Mouse (Mus musculus) splenic B cell, adult 2 months (primary cell): ENCODE data around the gene Vgll4.

Experiments used
- DNase-seq: peaks from one replicate; pipeline ENCODE4 v3.0.0-alpha.2; 2011; ENCODE audit warnings: low read depth, low spot score
- H3K27me3 ChIP-seq: 2 replicates; pipeline ENCODE4 v1.6.1; 2012; ENCODE audit warnings: mild to moderate bottlenecking, low read length, moderate library complexity, mixed read lengths; ENCODE audit not compliant: control insufficient read depth, poor library complexity, insufficient read depth, severe bottlenecking
- H3K36me3 ChIP-seq: 2 replicates; pipeline ENCODE4 v1.6.1; 2012; ENCODE audit warnings: mild to moderate bottlenecking, low read length, moderate library complexity, mixed read lengths; ENCODE audit not compliant: control insufficient read depth, poor library complexity, insufficient read depth, severe bottlenecking

Vgll4 gene

GRCm38 (mm10) chr6:114993659-114994058 lies 23.9 kb upstream of the Vgll4 start:
- DNase-seq: no peak
- H3K27me3 ChIP-seq: no peaks in the 10 kb centered on the region
- no peaks in the 10 kb centered on the region for H3K36me3 ChIP-seq

- no peaks in the 10 kb centered on the region for H3K27me3 ChIP-seq
- peak; percentile 25 for DNase-seq
- H3K36me3 ChIP-seq: no peaks in the 10 kb centered on the region
Measured at GRCm38 (mm10) chr6:114991909-114992308, 22.1 kb upstream of the Vgll4 start.

- DNase-seq: peak; percentile 49
- H3K36me3 ChIP-seq: no peaks in the 10 kb centered on the region
- H3K27me3 ChIP-seq: no peaks in the 10 kb centered on the region
Measured at GRCm38 (mm10) chr6:114988619-114988980, 18.8 kb upstream of the Vgll4 start.

GRCm38 (mm10) chr6:114987966-114988618 lies 18.3 kb upstream of the Vgll4 start:
- Histone ChIP-seq H3K27me3 (no peaks in the 10 kb centered on the region), H3K36me3 (no peaks in the 10 kb centered on the region)
- DNase-seq: peak; percentile 15

- no peak for DNase-seq
- no peaks in the 10 kb centered on the region for H3K36me3 ChIP-seq
- H3K27me3 ChIP-seq: no peaks in the 10 kb centered on the region
Measured at GRCm38 (mm10) chr6:114982671-114983070, 12.9 kb upstream of the Vgll4 start.

GRCm38 (mm10) chr6:114979715-114980114 lies 9.9 kb upstream of the Vgll4 start:
- no peaks in the 10 kb centered on the region for H3K27me3 ChIP-seq
- DNase-seq: no peak
- H3K36me3 ChIP-seq: no peaks in the 10 kb centered on the region

- H3K36me3 ChIP-seq: no peaks in the 10 kb centered on the region
- H3K27me3 ChIP-seq: no peaks in the 10 kb centered on the region
- DNase-seq: no peak
Measured at GRCm38 (mm10) chr6:114976915-114977419, 7.2 kb upstream of the Vgll4 start.

GRCm38 (mm10) chr6:114974331-114974730 lies 4.5 kb upstream of the Vgll4 start:
- Histone ChIP-seq H3K27me3 (no peaks in the 10 kb centered on the region), H3K36me3 (no peaks in the 10 kb centered on the region)
- no peak for DNase-seq

- H3K27me3 ChIP-seq: no peaks in the 10 kb centered on the region
- DNase-seq: peak; percentile 24
- no peaks in the 10 kb centered on the region for H3K36me3 ChIP-seq
Measured at GRCm38 (mm10) chr6:114972988-114973387, 3.2 kb upstream of the Vgll4 start.

- peak; percentile 52 for DNase-seq
- H3K27me3 ChIP-seq: no peaks in the 10 kb centered on the region
- no peaks in the 10 kb centered on the region for H3K36me3 ChIP-seq
Measured at GRCm38 (mm10) chr6:114970895-114971294, 1.1 kb upstream of the Vgll4 start.

GRCm38 (mm10) chr6:114970386-114970785 lies 592 bp upstream of the Vgll4 start:
- H3K27me3 ChIP-seq: no peaks in the 10 kb centered on the region
- H3K36me3 ChIP-seq: no peaks in the 10 kb centered on the region
- peak; percentile 10 for DNase-seq

GRCm38 (mm10) chr6:114968361-114969212 lies 1.2 kb downstream of the Vgll4 start:
- peak; percentile 37 for DNase-seq
- Histone ChIP-seq H3K27me3 (no peaks in the 10 kb centered on the region), H3K36me3 (no peaks in the 10 kb centered on the region)

GRCm38 (mm10) chr6:114967623-114968022 lies 2.2 kb downstream of the Vgll4 start:
- Histone ChIP-seq H3K27me3 (no peaks in the 10 kb centered on the region), H3K36me3 (no peaks in the 10 kb centered on the region)
- peak; percentile 10 for DNase-seq

GRCm38 (mm10) chr6:114966396-114967154 lies 3.2 kb downstream of the Vgll4 start:
- H3K27me3 ChIP-seq: no peaks in the 10 kb centered on the region
- no peaks in the 10 kb centered on the region for H3K36me3 ChIP-seq
- DNase-seq: no peak

- H3K27me3 ChIP-seq: no peaks in the 10 kb centered on the region
- DNase-seq: no peak
Measured at GRCm38 (mm10) chr6:114965802-114966201, 4.0 kb downstream of the Vgll4 start.

More at GRCm38 (mm10) chr6:114965802-114966201, 4.0 kb downstream of the Vgll4 start:
- no peaks in the 10 kb centered on the region for H3K36me3 ChIP-seq
